Mouse (Mus musculus) B cell, adult 67 days (primary cell): ENCODE results near the gene Bpifa6. TPM values are rescaled to one million over a fixed set of nuclear protein-coding genes. Genes with fewer than 3 reads are reported as not detected.

Source experiments
- total RNA-seq, 2 experiments: library from RNA; stranded (reverse); gene quantifications; 4 replicates each; pipeline ENCODE4 v1.2.4; 2023

The Bpifa6 gene
- total RNA-seq: not detected

GRCm38 (mm10) chr2:153974582-153974981, at the start of gene Bpifa6:
Gene Bpifa6, plus strand, starts transcription at chr2:153974945.

GRCm38 (mm10) chr2:153937843-153938242, 36.9 kb upstream of the Bpifa6 start, which contains the start of gene Bpifb4:
Gene Bpifb4, plus strand, starts transcription at chr2:153938212.

GRCm38 (mm10) chr2:154007965-154008364, 33.2 kb downstream of the Bpifa6 start, which contains the start of gene Bpifa2:
Gene Bpifa2, plus strand, starts transcription at chr2:154008265.

Other genes with a start within 250 kb of the Bpifa6 start
- 100 to 1,000 TPM; 139 to 146 TPM for gene Mapre1, start 233.7 kb upstream of the Bpifa6 start, total RNA-seq
- gene Efcab8, start 195.0 kb upstream of the Bpifa6 start, total RNA-seq: 1 to 10 TPM in 1 of 2 experiments, under 1 TPM in 1; 0.58 to 1.4 TPM
- gene Sun5, start 103.9 kb upstream of the Bpifa6 start, total RNA-seq: not detected
- not detected for gene Bpifb2, start 99.9 kb upstream of the Bpifa6 start, total RNA-seq
- not detected for gene Bpifb6, start 74.6 kb upstream of the Bpifa6 start, total RNA-seq
- not detected for gene Bpifb3, start 56.7 kb upstream of the Bpifa6 start, total RNA-seq
- gene Bpifb4, start 36.7 kb upstream of the Bpifa6 start, total RNA-seq: not detected
- not detected for gene Bpifa2, start 33.3 kb downstream of the Bpifa6 start, total RNA-seq
- gene Bpifa3, start 155.4 kb downstream of the Bpifa6 start, total RNA-seq: not detected
- gene Bpifa1, start 167.9 kb downstream of the Bpifa6 start, total RNA-seq: not detected
- gene Bpifa5, start 187.7 kb downstream of the Bpifa6 start, total RNA-seq: not detected
- gene Bpifb1, start 215.9 kb downstream of the Bpifa6 start, total RNA-seq: not detected
- gene Bpifb5, start 248.8 kb downstream of the Bpifa6 start, total RNA-seq: not detected